Mouse (Mus musculus) megakaryocyte, embryonic 14.5 days (primary cell): ENCODE data around the gene Slc51b. TPM values are rescaled to one million over a fixed set of nuclear protein-coding genes. Genes with fewer than 3 reads are reported as not detected.

Experiments
- H3K27me3 ChIP-seq: replicated peaks from 2 replicates; pipeline ENCODE3; 2012; ENCODE audit warnings: inconsistent platforms
- H3K36me3 ChIP-seq: replicated peaks from 2 replicates; pipeline ENCODE3; 2012; ENCODE audit warnings: low read length, inconsistent platforms, mixed read lengths
- H3K4me1 ChIP-seq: 2 replicates; pipeline ENCODE4 v1.6.1; 2012; ENCODE audit warnings: inconsistent platforms
- H3K4me3 ChIP-seq: replicated peaks from 2 replicates; pipeline ENCODE3; 2012; ENCODE audit warnings: moderate library complexity, mild to moderate bottlenecking, inconsistent platforms
- H3K9me3 ChIP-seq: 2 replicates; pipeline ENCODE4 v1.6.1; 2012; ENCODE audit warnings: inconsistent platforms
- FLI1 ChIP-seq: IDR thresholded peaks from 2 replicates; pipeline ENCODE4 v1.6.1; 2012; ENCODE audit warnings: low read length, inconsistent platforms, mixed read lengths
- GATA1 ChIP-seq: IDR thresholded peaks from 3 replicates; pipeline ENCODE4 v1.6.1; 2012; ENCODE audit warnings: mixed read lengths, low read length, inconsistent platforms, borderline replicate concordance
- polyA plus RNA-seq: library from polyadenylated mRNA; stranded (reverse); fragments of >175 nt; gene quantifications from 2 replicates; pipeline ENCODE4 v1.2.3, GENCODE M21; 2012; ENCODE audit warnings: low replicate concordance; ENCODE audit not compliant: insufficient read depth

Gene Slc51b
- polyA plus RNA-seq, 1 experiment = not detected

DNA sequence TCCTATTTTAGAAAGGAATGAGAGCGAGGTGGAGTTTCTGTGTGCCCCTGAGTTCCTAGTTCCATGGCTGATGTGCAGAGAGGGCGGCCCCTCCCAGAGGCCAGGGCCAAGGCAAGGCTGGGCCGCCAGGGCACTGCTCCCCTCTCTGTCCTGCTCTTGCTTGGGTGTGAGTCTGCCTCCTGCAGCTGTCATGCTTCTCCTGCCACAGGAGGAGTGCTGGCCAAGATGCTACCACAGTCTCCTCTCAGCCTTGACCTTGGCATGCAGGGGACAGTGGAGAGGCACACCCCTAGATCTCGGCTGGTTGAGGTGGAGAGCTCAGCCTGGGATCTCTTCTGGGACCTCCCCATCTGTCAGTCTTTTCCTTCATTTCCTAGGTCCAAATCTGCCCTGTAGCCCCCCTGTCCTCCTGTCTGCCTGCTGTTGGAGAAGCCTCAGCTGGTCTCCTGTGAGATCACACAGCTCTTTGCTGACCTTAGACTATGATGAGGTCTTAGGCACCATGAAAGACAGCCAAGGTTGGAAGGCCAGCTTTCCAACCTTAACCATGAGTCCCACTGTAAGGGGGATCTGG is 41.7 kb downstream of the Slc51b start:
- no peak overlapping the region for H3K4me3 ChIP-seq
- peaks cover 21% of the 10 kb centered on the region for H3K4me1 ChIP-seq
- H3K36me3 ChIP-seq = no peaks in the 10 kb centered on the region
- H3K9me3 ChIP-seq = no peaks in the 10 kb centered on the region
- no peak for TF ChIP-seq FLI1
- TF ChIP-seq GATA1 = no peak
- H3K27me3 ChIP-seq = peaks cover 44% of the 10 kb centered on the region

DNA sequence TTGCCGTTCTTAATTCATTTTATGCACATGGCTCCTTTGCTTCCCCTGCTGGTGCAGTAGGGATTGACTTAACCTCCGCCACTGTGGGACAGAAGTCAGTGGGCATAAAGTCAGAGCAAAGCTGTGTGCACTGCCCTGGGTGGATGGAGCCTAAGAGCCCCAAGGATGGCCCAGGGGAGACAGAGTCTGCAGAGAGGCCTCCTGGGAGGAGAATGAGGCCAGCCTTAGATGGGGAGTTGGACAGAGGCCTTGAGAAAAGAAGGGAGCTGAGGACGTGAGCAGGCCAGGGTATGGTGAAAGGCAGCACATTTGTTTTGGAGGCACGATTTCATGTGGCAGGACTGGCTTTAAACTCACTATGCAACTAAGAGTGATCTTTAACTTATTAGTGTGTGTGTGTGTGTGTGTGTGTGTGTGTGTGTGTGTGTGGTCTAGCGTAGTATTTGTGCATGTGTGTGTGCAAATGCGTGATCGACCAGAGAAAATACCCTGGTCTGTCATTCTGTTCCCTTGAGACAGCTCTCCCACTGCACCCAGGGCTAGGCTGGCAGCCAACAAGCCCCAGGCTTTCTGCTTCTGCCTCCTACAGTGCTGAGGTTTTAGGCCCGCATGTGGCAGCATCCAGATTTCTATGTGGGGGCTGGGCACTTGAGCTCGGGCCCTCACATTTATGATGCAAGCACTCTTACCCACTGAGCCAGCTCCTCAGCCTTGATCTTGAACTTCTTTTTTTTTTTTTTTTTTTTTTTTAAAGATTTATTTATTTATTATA is 47.4 kb downstream of the Slc51b start:
- H3K27me3 ChIP-seq = peaks cover 16% of the 10 kb centered on the region
- no peak for TF ChIP-seq GATA1
- TF ChIP-seq FLI1 = no peak
- no peak overlapping the region for H3K4me3 ChIP-seq
- peaks cover 3% of the 10 kb centered on the region for H3K36me3 ChIP-seq
- peaks cover 9% of the 10 kb centered on the region for H3K4me1 ChIP-seq
- H3K9me3 ChIP-seq = no peaks in the 10 kb centered on the region

DNA sequence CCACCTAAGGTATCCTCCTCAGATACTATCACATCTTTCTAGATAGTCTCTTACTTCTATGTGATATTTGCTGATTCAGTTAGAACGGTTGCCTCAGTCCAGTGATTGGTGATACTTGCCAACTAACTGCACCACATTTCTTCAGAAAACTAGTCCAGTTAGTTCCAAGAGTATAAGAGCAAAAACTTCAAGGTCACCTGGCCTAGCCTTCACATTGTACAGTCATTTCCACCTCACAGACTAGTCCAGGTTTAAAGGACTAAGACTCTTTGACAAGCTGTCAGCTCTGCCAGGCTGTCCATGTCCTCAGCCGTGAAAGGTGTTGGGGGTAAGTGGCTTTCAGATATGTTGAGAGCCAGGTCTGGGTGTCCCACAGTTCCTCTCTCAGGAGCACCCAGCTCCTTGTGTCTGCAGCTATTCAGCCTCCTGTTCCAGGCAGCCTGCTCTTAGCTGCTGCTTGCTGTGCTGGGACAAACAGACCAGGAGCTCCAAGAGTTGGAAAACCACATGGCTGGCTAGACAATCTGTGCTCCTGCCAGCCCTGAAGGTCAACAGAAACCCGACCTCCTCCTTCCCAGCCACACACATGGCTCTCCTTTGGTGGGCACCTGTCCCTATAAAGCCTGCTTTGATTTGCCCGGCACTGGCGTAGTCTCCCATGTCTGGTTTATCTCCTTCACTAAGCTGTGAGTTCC is 48.1 kb downstream of the Slc51b start:
- Histone ChIP-seq H3K4me1 (peaks cover 3% of the 10 kb centered on the region), H3K36me3 (peaks cover 3% of the 10 kb centered on the region), H3K4me3 (no peak overlapping the region), H3K9me3 (no peaks in the 10 kb centered on the region), H3K27me3 (peaks cover 16% of the 10 kb centered on the region)
- TF ChIP-seq GATA1 (no peak), FLI1 (no peak)

DNA sequence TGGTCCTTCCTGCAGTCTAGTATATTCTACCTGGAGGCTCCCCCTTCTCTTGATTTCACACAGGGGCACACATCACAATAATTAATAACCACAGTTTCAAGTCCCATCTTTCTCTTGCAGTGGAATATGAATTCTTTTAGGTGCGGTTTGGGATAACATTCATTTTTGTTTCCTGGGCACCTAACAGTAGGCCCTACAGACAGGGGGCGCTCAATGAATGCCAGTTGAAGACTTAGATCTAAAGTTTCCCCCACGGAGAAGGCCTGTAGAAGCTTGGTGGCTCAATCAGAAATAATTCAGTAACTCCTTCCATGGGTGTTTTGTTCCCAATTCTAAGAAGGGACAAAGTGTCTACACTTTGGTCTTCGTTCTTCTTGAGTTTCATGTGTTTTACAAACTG is 50.3 kb downstream of the Slc51b start:
- H3K4me3 ChIP-seq = no peak overlapping the region
- H3K36me3 ChIP-seq = peaks cover 3% of the 10 kb centered on the region
- H3K27me3 ChIP-seq = peaks cover 10% of the 10 kb centered on the region
- no peaks in the 10 kb centered on the region for H3K9me3 ChIP-seq
- H3K4me1 ChIP-seq = no peaks in the 10 kb centered on the region
- TF ChIP-seq FLI1 (no peak), GATA1 (no peak)

DNA sequence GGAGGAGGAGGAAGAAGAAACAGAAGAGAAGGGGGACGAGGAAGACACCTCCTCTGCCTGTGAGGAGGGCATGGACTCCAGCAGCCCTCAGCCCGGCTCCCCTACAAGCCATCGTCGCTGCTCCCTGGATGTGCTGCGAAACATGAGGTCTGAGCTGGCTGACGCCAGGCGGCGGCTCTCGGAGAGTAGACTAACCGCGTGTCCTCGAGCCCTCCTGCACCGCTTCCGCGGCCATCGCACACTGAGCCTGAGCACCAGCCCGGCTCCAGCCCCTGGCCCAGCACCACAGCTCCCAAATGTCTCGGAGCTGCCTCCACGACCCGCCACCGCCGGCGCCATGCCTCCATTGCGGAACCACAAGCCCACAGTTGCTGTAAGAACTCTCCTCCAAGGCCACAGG is 51.0 kb downstream of the Slc51b start:
- Histone ChIP-seq H3K9me3 (no peaks in the 10 kb centered on the region), H3K4me3 (no peak overlapping the region), H3K36me3 (peaks cover 3% of the 10 kb centered on the region), H3K4me1 (peaks cover under 1% of the 10 kb centered on the region; the same call in 1 of the 2 replicates), H3K27me3 (peaks cover 5% of the 10 kb centered on the region)
- TF ChIP-seq FLI1 (no peak), GATA1 (no peak)

DNA sequence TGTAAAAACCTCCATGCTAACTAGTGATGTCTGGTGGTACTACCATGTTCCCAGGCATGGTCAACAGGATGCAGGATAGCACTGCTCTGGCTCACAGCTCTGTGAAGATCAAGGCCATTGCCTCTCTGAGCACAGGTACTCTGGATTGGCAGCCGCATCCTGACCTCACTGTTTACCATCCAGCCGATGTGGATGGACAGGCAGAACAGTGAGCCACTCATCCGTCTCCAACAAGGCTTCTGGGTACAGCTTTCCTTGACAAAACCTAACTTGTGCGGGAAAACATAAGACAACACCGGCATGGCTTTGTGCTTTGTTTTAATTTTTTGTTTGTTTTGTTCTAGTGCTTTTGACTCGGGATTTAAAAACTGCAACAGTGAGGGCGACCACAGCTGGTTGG is 57.0 kb downstream of the Slc51b start:
- TF ChIP-seq FLI1 (no peak), GATA1 (no peak)
- Histone ChIP-seq H3K4me3 (peak overlapping the region; percentile 24), H3K4me1 (peaks cover 17% of the 10 kb centered on the region), H3K36me3 (peaks cover 39% of the 10 kb centered on the region), H3K27me3 (no peaks in the 10 kb centered on the region), H3K9me3 (no peaks in the 10 kb centered on the region)

DNA sequence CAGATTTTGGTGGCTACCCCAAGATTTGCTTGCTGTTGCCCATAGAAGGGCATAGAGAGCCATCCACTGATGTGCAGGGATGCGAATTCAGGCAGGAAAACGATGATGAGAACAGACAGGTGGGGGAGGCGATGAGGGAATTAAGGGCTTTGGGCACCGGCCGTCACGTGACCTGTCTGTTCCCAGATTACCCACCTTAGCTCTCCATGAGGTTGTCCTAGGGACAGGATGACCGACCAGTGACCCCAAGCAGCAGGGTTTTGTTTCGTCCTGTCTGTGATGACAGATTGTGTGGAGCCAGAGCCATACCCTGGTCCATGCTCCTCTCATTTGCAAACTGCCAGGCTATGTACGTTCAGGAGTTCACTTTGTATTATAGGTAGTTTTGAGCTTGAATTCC is 59.1 kb downstream of the Slc51b start:
- Histone ChIP-seq H3K4me3 (no peak overlapping the region), H3K27me3 (no peaks in the 10 kb centered on the region), H3K36me3 (peaks cover 60% of the 10 kb centered on the region), H3K4me1 (peaks cover 22% of the 10 kb centered on the region), H3K9me3 (no peaks in the 10 kb centered on the region)
- no peak for TF ChIP-seq GATA1
- TF ChIP-seq FLI1 = no peak

Other genes starting within 250 kb of the Slc51b start
- gene Parp16, start 227.6 kb downstream of the Slc51b start, polyA plus RNA-seq = 2.6 and 3.6 TPM in 2 replicates
- 0.03 TPM in 1 of 2 replicates, not detected in the other for gene Cilp, start 157.8 kb downstream of the Slc51b start, polyA plus RNA-seq
- gene Clpx, start 128.7 kb downstream of the Slc51b start, polyA plus RNA-seq = 4.8 and 6.1 TPM in 2 replicates
- gene Pdcd7, start 76.9 kb downstream of the Slc51b start, polyA plus RNA-seq = 7.3 and 14.5 TPM in 2 replicates
- gene Ubap1l, start 61.9 kb downstream of the Slc51b start, polyA plus RNA-seq = 0.28 and 4.7 TPM in 2 replicates
- gene Kbtbd13, start 31.3 kb downstream of the Slc51b start, polyA plus RNA-seq = not detected in 2 replicates
- gene Rasl12, start 24.4 kb downstream of the Slc51b start, polyA plus RNA-seq = not detected in 2 replicates
- 4.8 and 6.3 TPM in 2 replicates for gene Mtfmt, start 12.8 kb upstream of the Slc51b start, polyA plus RNA-seq
- 9.2 and 10.3 TPM in 2 replicates for gene Spg21, start 38.0 kb upstream of the Slc51b start, polyA plus RNA-seq
- 2.0 TPM in 1 of 2 replicates, not detected in the other for gene Ankdd1a, start 97.2 kb upstream of the Slc51b start, polyA plus RNA-seq
- gene Plekho2, start 157.1 kb upstream of the Slc51b start, polyA plus RNA-seq = 198 and 329 TPM in 2 replicates
- gene Pif1, start 164.2 kb upstream of the Slc51b start, polyA plus RNA-seq = 3.9 and 6.9 TPM in 2 replicates
- 500 and 536 TPM in 2 replicates for gene Rbpms2, start 206.7 kb upstream of the Slc51b start, polyA plus RNA-seq
- gene Oaz2, start 245.0 kb upstream of the Slc51b start, polyA plus RNA-seq = 27.7 and 31.8 TPM in 2 replicates